Mouse (Mus musculus) frontal cortex, postnatal 36 days (tissue): Measurements from ENCODE around the gene Mcm8.

Source experiments
- DNase-seq, 2 experiments: peaks; one replicate each; pipeline ENCODE4 v3.0.0; 2022; ENCODE audit warnings: low spot score in 2 of 2

Mcm8 gene

DNA sequence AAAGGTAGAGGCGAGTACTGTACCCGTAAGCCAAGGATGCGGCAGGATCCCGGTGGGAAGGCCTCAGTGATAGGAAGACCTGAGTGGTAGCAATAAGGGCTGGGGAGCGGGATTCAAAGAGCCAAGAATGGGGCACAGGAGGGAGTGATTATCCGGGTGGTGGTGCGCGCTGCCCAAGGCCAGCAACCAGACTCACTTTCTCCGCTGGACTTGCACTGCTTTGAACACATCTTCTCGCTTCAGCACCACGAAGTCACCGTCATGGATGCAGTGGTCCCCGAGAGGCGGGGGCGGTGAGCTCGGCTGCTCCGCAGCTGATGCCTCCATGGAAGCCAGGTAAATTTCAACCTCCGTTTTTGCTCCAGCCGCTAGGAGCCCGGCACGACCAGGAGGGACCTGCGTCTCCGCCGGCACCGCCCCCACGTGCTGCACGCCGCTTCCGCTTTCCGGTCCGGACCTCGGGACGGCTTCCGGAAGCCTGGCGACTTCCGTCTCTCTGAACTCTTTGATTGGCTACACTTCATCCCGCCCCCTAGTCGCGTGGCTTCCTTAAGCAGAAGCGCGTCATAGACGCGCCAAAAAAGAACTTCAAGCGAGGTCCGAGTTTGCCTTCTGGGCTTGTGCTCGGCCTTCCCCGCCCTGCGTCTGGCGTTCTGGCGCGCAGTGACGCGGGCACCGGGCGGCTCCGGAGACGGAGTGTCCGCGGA, at the start of gene Mcm8, which contains the start of gene Trmt6:
TSS of gene Mcm8 (plus strand) at position 534 of the 707 bp plus-strand sequence.
TSS of gene Trmt6 (minus strand) at position 448 of the 707 bp plus-strand sequence.
- DNase-seq: peak; percentile 84 to 90

DNA sequence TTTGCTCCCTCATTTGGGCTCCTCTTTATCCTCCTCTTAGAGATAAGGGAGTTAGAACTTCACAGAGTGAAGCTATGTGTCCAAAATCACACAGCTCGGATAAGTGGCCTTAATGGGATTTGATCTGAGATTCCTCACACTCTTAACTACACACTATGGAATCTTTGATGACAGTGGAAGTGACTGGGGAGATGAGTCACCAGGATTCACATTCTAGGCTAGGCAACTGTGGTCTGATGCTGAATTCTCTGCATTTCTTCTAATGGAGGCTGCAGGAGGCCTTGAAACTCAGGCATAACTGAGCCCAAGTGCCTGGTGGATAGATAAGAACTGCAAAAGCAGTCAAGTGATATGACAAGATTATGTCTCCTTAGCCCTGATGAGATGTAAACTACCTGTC, 45.1 kb upstream of the Mcm8 start:
- no peak for DNase-seq

DNA sequence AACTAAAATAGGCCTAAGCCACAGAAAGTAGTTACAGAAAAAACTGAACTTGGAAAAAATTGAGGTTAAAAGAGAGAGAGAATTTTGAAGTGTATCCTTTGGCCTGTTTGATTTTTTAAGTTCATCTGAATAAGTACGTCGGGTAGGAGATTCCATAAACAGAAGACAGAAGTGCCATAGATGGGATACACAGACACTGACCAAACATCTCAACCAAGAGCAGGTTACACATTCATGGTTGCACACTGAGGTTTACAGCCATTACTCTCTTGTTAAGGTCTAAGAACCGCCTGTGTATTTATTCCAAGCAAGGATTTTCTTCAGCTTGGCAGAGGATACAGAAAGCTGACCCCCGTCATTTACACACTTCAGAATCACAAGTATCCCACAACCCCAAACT, 35.0 kb upstream of the Mcm8 start, which contains the start of gene Chgb:
TSS of gene Chgb (plus strand) at position 301 of the 400 bp plus-strand sequence.
- no peak for DNase-seq

DNA sequence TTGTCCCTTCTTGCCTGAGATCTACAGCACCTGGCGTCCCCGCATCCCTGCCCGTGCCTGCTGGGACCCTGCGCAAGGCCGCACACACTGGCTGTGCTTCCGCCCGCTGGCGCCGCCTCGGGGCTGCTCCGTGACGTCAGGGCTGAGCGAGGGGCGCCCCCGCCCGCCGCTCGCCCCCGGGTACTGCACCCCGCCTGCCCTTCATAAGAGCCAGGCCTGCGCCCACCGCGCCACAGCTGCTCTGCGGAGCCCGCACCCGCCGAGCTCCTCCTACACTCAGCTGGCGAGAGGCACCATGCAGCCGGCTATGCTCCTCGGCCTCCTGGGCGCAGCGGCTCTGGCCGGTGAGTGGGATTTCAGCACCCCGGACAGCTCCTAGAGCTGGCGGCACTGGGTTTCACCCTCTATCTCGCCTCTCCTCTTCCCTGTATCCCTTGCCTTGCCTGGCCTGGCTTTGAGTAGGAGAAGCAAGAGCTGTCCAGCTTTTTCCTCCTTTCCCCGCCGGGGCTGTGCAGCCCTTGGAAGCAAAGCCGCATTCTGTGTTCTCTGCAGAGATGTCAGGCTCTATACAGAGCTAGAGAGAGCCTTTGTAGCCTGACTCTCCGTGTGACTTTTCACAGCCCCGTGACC, 34.4 kb upstream of the Mcm8 start:
- DNase-seq: peak; percentile 88

DNA sequence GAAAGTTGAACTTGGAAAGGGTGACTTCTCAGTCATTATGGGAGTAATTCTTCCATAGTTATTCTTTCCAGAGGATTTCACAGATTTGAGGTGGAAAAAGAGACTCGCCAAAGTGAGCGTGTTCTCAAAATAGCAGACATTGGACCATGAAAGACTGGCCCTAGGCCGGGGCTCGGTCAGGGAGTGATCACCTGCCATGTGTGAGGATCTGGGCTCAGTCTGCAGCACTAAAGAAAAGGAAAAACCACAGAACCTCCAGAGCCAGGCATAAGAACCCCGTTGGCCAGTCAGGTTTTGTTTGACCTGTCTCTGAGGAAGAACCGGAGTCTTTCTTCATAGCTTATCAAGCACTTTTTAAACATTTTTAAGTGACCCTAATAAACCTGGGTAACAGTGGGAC, 31.9 kb upstream of the Mcm8 start:
- no peak for DNase-seq

DNA sequence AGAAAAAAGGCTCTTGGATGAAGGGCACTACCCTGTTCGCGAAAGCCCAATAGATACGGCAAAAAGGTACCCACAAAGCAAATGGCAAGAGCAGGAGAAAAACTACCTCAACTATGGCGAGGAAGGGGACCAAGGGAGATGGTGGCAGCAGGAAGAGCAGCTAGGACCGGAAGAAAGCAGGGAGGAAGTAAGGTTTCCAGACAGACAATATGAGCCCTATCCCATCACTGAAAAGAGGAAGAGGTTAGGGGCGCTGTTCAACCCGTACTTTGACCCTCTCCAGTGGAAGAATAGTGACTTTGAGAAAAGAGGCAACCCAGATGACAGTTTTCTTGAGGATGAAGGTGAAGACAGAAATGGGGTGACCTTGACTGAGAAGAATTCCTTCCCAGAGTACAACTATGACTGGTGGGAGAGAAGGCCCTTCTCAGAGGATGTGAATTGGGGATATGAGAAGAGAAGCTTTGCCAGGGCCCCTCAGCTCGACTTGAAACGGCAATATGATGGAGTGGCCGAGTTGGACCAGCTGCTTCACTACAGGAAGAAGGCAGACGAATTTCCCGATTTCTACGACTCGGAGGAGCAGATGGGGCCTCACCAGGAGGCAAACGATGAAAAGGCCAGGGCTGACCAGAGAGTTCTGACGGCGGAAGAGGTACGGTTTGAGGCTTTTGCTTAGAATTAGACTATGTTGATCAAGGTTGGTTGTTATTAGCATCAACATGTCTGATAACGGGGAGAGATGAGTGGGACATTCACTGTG, 22.3 kb upstream of the Mcm8 start:
- no peak for DNase-seq

DNA sequence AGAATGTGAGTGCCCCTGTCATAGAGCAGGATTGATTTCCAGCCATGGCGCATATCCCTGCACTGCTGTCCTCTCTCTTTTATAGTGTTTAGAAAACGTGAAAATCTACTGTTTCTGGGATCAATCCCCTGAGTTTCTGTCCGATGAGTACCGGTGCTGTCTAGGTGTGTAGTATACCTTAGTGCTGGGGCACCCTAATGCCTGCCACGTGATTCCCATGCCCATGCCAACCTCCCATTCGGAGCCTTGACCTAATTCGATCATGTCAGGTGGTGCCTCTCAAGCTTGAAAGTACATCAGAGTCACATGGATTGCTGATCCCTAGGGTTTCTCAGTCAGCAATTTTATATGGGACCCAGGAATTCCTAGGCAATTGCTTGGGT, 21.7 kb upstream of the Mcm8 start:
- DNase-seq: no peak

DNA sequence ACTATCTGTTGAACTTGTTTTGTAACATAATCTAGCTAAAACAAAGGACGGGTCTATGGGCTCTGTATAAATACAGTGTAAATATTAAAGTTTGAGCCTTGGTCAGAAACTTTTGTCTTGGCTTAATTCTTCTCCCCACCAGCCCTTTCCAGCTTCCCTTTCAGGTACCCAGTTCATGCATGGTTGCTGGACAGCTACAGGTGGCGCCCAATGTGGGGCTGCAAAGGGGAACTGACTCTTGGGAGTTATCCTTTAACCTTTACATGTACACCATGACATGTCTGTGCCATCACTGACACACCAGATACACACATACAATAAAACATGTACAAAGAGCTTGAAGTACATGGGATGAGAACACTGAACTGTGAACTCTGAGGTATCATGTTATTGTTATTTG, 13.0 kb upstream of the Mcm8 start:
- DNase-seq: no peak

DNA sequence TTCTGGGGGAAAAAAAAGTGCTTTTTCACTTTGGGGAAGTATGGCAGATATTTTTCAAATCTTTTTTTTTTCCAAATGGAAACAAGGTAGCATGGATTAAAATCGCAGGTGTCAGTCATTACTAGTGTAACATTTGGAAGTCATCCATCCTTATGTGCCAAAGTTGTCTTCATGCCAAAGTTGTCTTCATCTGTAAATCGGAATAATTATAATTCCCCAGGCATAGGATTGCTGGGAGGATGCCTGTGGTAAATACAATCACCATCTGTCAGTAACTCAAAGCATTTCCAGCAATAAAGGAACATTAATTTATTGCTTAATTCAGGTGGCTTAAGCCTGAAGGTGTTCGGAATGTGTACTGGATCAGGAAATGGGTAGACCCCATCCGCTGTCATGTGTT, 25.1 kb downstream of the Mcm8 start:
- DNase-seq: no peak

DNA sequence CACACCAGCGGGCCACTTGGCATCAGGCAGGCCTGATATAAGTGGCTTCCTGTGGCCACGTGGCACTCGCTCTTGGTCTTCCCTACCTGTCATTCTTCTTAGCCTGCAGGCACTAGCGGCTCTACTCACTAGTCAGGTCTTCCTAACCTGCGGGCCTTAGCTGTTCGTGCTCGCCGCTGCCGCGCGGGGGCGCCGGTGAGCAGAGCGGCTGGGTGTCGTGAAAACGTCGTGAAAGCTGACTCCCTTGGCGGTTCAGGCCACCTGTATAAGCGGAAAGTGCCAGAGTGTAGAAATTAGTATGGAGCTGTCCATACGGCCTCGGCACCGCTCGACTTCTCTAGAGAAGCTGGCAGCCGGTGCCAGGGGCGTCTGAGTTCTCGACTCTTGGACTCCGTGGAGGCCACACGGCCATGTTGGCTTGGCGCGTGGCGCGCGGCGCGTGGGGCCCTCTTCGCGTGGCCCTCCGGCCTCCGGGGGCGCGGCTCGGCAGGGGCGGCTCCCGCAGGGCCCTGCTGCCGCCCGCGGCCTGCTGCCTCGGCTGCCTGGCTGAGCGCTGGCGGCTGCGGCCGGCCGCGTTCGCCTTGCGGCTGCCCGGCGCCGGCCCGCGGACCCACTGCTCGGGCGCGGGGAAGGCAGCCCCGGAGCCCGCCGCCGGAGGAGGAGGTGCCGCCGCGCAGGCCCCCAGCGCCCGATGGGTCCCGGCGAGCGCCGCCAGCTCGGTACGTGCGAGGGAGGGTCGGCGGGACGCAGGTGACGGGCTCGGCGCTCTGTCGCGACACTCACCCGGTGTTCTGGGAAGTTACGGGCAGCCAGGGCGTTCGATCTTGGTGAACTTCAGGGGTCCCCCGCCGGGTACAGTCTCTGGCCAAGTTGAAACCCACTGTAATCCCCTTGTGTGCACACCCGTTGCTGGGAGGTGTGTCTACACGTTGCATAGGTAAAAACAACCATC, 30.7 kb downstream of the Mcm8 start, which contains the start of gene Crls1:
TSS of gene Crls1 (plus strand) at position 260 of the 952 bp plus-strand sequence.
- peak; percentile 99 for DNase-seq

DNA sequence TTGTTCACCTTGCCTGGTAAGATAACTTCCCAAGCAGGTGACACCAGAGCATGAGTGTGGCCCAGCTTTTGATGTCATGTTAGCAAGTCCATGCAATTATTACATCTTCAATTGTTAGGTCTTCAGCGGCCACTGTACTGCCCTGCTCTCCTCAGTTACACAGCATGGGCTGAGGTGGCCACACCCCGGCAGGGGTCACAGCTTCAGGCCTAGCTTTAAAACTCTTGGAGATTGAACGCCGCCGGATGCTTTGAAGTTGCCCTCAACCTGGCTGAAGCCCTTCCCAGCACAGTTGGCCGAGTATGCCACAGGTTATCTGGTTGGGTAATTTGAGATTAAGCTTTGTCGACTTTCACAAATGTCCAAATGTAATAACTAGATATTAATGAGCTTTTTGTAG, 31.6 kb downstream of the Mcm8 start:
- DNase-seq: no peak

DNA sequence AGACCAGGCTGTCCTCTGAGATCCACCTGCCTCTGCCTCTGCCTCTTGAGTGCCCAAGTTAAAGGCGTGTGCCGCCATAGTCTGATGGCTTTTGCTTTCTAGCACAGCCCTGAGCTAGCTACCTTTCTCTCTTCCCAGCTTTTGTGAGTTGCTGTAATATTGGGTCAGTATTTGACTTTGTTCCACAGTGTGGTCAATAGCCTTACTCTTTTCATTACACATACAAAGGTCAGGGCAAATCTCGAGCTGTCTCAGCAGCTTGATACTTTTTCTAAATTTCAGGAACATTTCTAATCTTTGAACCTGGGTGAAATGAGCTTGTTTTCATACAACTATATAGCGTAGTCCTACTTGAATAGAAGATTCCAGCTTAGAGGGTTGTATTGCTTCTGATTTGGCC, 32.4 kb downstream of the Mcm8 start:
- no peak for DNase-seq

DNA sequence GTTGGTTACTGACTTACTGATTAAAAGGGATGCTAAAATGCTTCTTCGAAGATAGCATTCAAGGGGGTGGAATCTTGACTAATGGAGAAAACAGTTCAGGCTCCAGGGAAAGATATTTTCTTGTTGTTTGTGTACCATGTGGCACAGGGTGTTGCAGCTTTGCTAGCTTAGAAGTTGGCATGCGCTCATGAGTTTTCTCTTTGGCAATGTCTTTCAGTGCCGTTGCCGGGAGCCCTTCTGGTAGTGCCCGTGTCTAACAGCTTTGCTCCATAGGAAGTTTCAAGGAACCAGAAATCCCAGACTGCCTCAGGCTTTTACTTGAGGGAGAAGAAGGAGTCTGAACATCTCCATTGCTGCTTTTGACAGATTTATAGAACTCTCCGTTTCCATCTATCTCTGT, 33.2 kb downstream of the Mcm8 start:
- no peak for DNase-seq

DNA sequence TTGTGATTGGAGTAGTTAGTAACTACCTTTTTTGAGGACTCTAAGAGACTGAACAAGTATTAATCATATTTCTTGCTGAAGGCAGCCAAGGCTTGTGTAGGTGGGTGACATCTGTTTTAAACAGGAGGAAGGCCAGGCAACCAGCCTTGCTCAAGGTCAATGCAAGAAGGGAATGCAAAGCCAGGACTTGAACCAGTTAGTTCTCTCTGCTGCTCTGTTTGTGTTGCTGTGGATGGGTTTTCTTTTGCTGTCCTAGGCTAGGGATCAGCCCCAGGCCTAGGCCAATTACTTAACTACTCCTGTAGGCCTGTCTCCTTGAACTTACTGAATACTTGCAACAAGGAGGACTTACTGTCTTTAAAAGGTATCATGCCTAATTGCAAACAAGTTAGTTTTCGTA, 37.1 kb downstream of the Mcm8 start:
- no peak for DNase-seq

DNA sequence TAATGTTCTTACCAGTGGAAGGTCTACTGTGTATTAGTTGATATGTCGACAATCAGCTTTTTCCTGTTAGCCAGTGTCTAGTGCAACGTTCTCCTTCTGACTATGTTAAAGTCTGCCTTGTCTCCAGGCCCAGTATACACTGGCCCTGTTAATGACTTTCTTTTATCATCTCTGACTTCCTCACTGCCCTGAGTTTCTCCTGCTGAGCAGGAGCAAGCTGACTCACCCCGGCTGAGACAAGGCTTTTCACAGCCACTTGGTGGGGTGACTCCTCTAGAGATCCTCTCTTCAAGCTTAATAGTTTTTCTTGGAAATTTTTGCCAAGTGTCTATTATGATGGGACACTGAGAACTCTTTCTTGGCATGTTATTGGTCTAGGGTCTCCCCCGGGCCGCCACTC, 40.4 kb downstream of the Mcm8 start:
- no peak for DNase-seq

DNA sequence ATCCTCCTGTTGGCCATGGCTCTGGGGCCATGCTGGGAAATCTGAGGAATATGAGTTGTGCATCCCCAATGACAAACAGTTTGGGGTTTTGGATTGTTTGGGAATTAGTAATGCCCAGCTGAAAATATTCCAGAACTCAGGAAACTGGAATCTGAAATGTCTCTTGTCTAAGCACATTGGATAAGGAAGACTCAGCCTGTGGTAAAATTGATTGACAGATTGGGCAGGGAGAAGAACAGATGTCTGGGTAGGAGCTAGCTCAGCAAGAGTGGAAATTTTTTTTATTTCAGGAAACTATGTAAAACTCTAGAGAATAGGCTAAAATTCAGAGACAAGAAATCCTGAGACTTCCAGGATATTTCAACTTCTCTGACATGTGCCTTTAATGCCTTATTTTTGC, 44.5 kb downstream of the Mcm8 start:
- DNase-seq: no peak

DNA sequence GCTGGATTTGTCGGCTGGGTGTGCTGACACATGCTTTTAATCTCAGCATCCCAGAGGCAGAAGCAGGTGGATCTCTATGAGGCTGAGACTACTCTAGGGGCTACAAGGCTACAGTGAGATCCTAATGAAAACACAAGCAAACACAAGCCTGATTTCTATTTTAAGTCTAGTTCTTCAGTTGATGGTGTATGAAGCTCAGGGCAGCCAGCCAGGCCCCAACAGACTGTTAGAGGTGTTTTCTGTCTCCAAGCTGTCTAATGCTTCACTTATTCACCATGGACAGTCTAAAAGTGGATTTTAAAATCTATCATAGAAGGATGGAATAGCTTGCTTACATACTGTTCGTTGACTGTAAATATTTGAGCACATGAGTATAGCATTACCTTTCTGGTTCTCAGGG, 45.5 kb downstream of the Mcm8 start:
- DNase-seq: no peak

DNA sequence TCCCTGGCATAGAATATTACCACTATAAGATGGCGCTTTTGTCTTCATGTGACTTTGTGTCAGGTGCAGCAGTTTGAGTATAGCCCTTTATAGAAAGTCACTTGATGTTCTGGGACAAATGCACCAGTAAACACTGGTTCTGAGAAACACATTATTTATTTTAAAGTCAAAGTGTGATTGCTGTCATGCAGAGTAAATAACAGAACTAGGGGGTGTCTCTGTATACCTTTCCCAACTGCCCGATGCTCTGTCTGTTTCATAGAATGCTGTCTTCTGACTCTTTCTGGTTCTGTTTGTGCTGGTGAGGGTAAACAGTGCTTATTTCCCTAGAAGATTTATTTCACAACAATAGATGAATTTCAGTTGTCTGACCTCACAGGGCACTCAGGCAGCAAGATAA, 47.4 kb downstream of the Mcm8 start:
- DNase-seq: no peak

DNA sequence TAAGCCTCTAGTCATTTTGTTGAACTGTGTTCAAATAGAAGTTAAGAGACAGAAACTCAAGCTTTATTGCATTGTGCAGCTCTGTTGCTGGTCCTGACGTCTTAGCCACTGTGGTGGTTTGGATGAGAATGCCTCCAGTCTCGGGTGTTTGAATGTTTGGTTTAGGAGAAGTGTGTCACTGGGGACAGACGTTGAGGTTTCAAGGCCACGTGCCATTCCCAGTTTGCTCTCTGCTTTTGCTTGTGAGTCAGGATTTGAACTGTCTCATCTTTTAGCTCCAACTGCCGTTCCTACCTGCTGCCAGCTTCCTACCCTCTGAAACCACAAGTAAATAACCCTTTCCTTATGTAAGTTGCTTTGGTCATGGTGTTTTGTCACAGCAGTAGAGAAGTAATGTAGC, 51.6 kb downstream of the Mcm8 start:
- DNase-seq: no peak

DNA sequence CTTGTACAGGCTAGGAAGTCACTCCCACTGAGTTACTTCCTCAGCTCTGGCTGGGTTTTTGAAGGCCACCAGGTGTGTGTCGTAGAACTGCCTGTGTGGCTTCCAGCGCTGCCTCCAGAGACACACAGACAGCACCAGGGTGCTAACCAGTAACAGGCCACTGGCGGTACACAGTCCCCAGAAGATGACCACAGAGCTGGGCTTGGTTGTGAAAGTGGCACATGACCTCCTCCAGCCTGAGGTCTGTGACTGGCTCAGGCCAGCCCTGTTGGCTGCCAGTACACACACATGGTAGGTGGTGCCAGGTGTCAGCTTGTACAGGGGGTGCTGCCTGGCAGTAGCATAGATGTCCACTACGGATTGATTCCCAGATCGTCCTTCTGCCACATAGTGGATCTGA, 53.7 kb downstream of the Mcm8 start:
- DNase-seq: no peak

DNA sequence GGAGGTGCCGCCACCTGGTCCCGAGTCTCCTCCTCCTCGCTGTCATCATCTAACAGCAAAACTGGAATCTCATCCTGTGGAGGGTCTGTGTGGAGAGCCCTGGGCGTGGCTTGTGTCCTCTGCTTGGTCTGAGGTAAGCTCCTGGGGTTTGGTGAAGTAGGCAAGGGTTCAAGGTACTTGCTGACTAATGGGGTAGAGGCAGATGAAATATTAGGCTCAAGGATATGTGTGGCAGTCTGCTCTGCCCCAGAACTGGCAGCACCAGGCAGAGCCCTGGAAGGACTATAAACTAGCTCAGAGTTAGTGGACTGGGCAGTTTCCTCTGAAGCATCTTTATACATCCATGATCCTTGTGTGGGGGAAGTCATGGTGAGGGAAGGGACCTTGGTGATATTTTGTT, 54.3 kb downstream of the Mcm8 start:
- no peak for DNase-seq

DNA sequence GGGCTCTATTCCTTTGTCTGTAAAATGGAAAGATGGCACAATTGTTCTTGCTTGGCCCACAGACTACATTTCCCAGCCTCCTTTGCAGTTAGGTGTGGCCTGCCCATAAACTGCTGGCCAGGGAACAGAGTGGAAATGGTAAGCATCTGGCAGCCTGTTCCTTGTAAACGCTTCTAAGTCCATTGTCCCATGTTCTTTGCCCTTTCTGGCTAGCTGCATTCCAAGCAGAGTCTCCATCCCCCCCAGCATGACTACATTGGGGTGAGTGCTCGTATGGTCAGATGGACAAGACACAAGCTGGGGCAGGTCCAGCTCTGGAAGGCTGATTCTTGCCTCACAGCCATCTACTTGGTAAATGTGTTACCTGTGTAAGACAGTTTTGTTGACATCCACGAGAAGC, 55.7 kb downstream of the Mcm8 start:
- DNase-seq: no peak
